Mouse (Mus musculus): ENCODE results near the gene Cby1. TPM values are rescaled to one million over a fixed set of nuclear protein-coding genes. Genes with fewer than 3 reads are reported as not detected.

Gene Cby1
- polyA plus RNA-seq, 1 experiment, result 14.7 TPM

GRCm38 (mm10) chr15:79696508-79696907 lies 37.5 kb downstream of the Cby1 start:
- Histone ChIP-seq H3K4me1 (ENCODE audit: control insufficient read depth, insufficient read depth, low read length) (peaks cover 27% of the 10 kb centered on the region), H3K27ac (ENCODE audit: insufficient read depth, low read depth, low read length) (no peak overlapping the region), H3K4me3 (ENCODE audit: insufficient read depth, low read length) (no peak overlapping the region)
- no peak for TF ChIP-seq CTCF (IDR thresholded peaks at IDR 0.05; ENCODE audit: low read depth, low read length)
- TF ChIP-seq POLR2A (IDR thresholded peaks at IDR 0.05; ENCODE audit: borderline replicate concordance, low read depth, low read length), result no peak

GRCm38 (mm10) chr15:79697011-79697410 lies 38.0 kb downstream of the Cby1 start:
- H3K4me1 ChIP-seq (ENCODE audit: control insufficient read depth, insufficient read depth, low read length), result peaks cover 24% of the 10 kb centered on the region
- TF ChIP-seq CTCF (IDR thresholded peaks at IDR 0.05; ENCODE audit: low read depth, low read length) (no peak), POLR2A (IDR thresholded peaks at IDR 0.05; ENCODE audit: borderline replicate concordance, low read depth, low read length) (no peak)
- H3K27ac ChIP-seq (ENCODE audit: insufficient read depth, low read depth, low read length), result no peak overlapping the region
- no peak overlapping the region for H3K4me3 ChIP-seq (ENCODE audit: insufficient read depth, low read length)

- TF ChIP-seq CTCF (IDR thresholded peaks at IDR 0.05; ENCODE audit: low read depth, low read length) (no peak), POLR2A (IDR thresholded peaks at IDR 0.05; ENCODE audit: borderline replicate concordance, low read depth, low read length) (no peak)
- peaks cover 19% of the 10 kb centered on the region for H3K4me1 ChIP-seq (ENCODE audit: control insufficient read depth, insufficient read depth, low read length)
- no peak overlapping the region for H3K27ac ChIP-seq (ENCODE audit: insufficient read depth, low read depth, low read length)
- H3K4me3 ChIP-seq (ENCODE audit: insufficient read depth, low read length), result no peak overlapping the region
These were observed 38.7 kb downstream of the Cby1 start for GRCm38 (mm10) chr15:79697558-79698187.

GRCm38 (mm10) chr15:79706603-79707214 lies 47.7 kb downstream of the Cby1 start:
- no peak overlapping the region for H3K4me3 ChIP-seq (ENCODE audit: insufficient read depth, low read length)
- H3K4me1 ChIP-seq (ENCODE audit: control insufficient read depth, insufficient read depth, low read length), result no peaks in the 10 kb centered on the region
- no peak for TF ChIP-seq POLR2A (IDR thresholded peaks at IDR 0.05; ENCODE audit: borderline replicate concordance, low read depth, low read length)
- TF ChIP-seq CTCF (IDR thresholded peaks at IDR 0.05; ENCODE audit: low read depth, low read length), result no peak

GRCm38 (mm10) chr15:79708229-79708822 lies 49.3 kb downstream of the Cby1 start:
- no peak for TF ChIP-seq CTCF (IDR thresholded peaks at IDR 0.05; ENCODE audit: low read depth, low read length)
- TF ChIP-seq POLR2A (IDR thresholded peaks at IDR 0.05; ENCODE audit: borderline replicate concordance, low read depth, low read length), result no peak

More at GRCm38 (mm10) chr15:79706603-79707214, 47.7 kb downstream of the Cby1 start:
- H3K27ac ChIP-seq (ENCODE audit: insufficient read depth, low read depth, low read length), result no peak overlapping the region

GRCm38 (mm10) chr15:79715646-79716045 lies 56.6 kb downstream of the Cby1 start:
- peaks cover 5% of the 10 kb centered on the region for H3K4me1 ChIP-seq (ENCODE audit: control insufficient read depth, insufficient read depth, low read length)
- H3K27ac ChIP-seq (ENCODE audit: insufficient read depth, low read depth, low read length), result no peak overlapping the region
- no peak overlapping the region for H3K4me3 ChIP-seq (ENCODE audit: insufficient read depth, low read length)
- TF ChIP-seq POLR2A (IDR thresholded peaks at IDR 0.05; ENCODE audit: borderline replicate concordance, low read depth, low read length) (no peak), CTCF (IDR thresholded peaks at IDR 0.05; ENCODE audit: low read depth, low read length) (no peak)

More at GRCm38 (mm10) chr15:79708229-79708822, 49.3 kb downstream of the Cby1 start:
- Histone ChIP-seq H3K4me3 (ENCODE audit: insufficient read depth, low read length) (no peak overlapping the region), H3K27ac (ENCODE audit: insufficient read depth, low read depth, low read length) (no peak overlapping the region), H3K4me1 (ENCODE audit: control insufficient read depth, insufficient read depth, low read length) (no peaks in the 10 kb centered on the region)

GRCm38 (mm10) chr15:79716710-79717109 lies 57.7 kb downstream of the Cby1 start:
- TF ChIP-seq CTCF (IDR thresholded peaks at IDR 0.05; ENCODE audit: low read depth, low read length) (no peak), POLR2A (IDR thresholded peaks at IDR 0.05; ENCODE audit: borderline replicate concordance, low read depth, low read length) (no peak)
- no peak overlapping the region for H3K4me3 ChIP-seq (ENCODE audit: insufficient read depth, low read length)
- no peak overlapping the region for H3K27ac ChIP-seq (ENCODE audit: insufficient read depth, low read depth, low read length)
- peaks cover 9% of the 10 kb centered on the region for H3K4me1 ChIP-seq (ENCODE audit: control insufficient read depth, insufficient read depth, low read length)

Other genes with a start within 250 kb of the Cby1 start
- 60.7 and 61.8 TPM in 2 replicates for gene Csnk1e, start 203.6 kb upstream of the Cby1 start, polyA plus RNA-seq (2012; ENCODE audit: insufficient read depth, insufficient read length, missing spikeins)
- gene Kcnj4, start 154.0 kb upstream of the Cby1 start, polyA plus RNA-seq (2012; ENCODE audit: insufficient read depth, insufficient read length, missing spikeins), result not detected in 2 replicates
- gene Kdelr3, start 142.8 kb upstream of the Cby1 start, polyA plus RNA-seq (2012; ENCODE audit: insufficient read depth, insufficient read length, missing spikeins), result not detected in 2 replicates
- gene Ddx17, start 112.5 kb upstream of the Cby1 start, polyA plus RNA-seq (2012; ENCODE audit: insufficient read depth, insufficient read length, missing spikeins), result 212 and 228 TPM in 2 replicates
- 0.86 TPM in 1 of 2 replicates, not detected in the other for gene Dmc1, start 54.1 kb upstream of the Cby1 start, polyA plus RNA-seq (2012; ENCODE audit: insufficient read depth, insufficient read length, missing spikeins)
- 2.2 and 2.6 TPM in 2 replicates for gene Fam227a, start 243 bp upstream of the Cby1 start, polyA plus RNA-seq (2012; ENCODE audit: insufficient read depth, insufficient read length, missing spikeins)
- gene Tomm22, start 11.7 kb downstream of the Cby1 start, polyA plus RNA-seq (2012; ENCODE audit: insufficient read depth, insufficient read length, missing spikeins), result 129 and 135 TPM in 2 replicates
- 20.2 and 21.0 TPM in 2 replicates for gene Josd1, start 28.7 kb downstream of the Cby1 start, polyA plus RNA-seq (2012; ENCODE audit: insufficient read depth, insufficient read length, missing spikeins)
- gene Gtpbp1, start 31.6 kb downstream of the Cby1 start, polyA plus RNA-seq (2012; ENCODE audit: insufficient read depth, insufficient read length, missing spikeins), result 27.1 and 32.7 TPM in 2 replicates
- 57.1 and 63.2 TPM in 2 replicates for gene Sun2, start 83.3 kb downstream of the Cby1 start, polyA plus RNA-seq (2012; ENCODE audit: insufficient read depth, insufficient read length, missing spikeins)
- gene Dnal4, start 118.7 kb downstream of the Cby1 start, polyA plus RNA-seq (2012; ENCODE audit: insufficient read depth, insufficient read length, missing spikeins), result 23.9 and 26.0 TPM in 2 replicates
- 3.1 and 4.5 TPM in 2 replicates for gene Nptxr, start 145.6 kb downstream of the Cby1 start, polyA plus RNA-seq (2012; ENCODE audit: insufficient read depth, insufficient read length, missing spikeins)
- gene Npcd, start 175.0 kb downstream of the Cby1 start, polyA plus RNA-seq (2012; ENCODE audit: insufficient read depth, insufficient read length, missing spikeins), result not detected in 2 replicates
- 7.4 and 7.9 TPM in 2 replicates for gene Cbx6, start 175.5 kb downstream of the Cby1 start, polyA plus RNA-seq (2012; ENCODE audit: insufficient read depth, insufficient read length, missing spikeins)
- 179 and 198 TPM in 2 replicates for gene Apobec3, start 232.5 kb downstream of the Cby1 start, polyA plus RNA-seq (2012; ENCODE audit: insufficient read depth, insufficient read length, missing spikeins)

Data from bone marrow macrophage, adult 2 months (primary cell).